Mouse (Mus musculus): Measurements from ENCODE around the gene Dok1. TPM values are rescaled to one million over a fixed set of nuclear protein-coding genes. Genes with fewer than 3 reads are reported as not detected.

Gene Dok1
- 10 to 100 TPM in 22 of 26 experiments, 1 to 10 TPM in 4; 3.0 to 75.5 (median 33.8) TPM for total RNA-seq (2018; cell fraction: chromatin; rRNA removed)
- 100 to 1,000 TPM in 5 of 26 experiments, 10 to 100 TPM in 21; 39.1 to 112 (median 71.5) TPM for total RNA-seq (2018; cell fraction: cytosol; rRNA removed)
- total RNA-seq (2018; cell fraction: nucleus; rRNA removed), result 100 to 1,000 TPM in 3 of 26 experiments, 10 to 100 TPM in 23; 15.4 to 138 (median 60.7) TPM
- polyA plus RNA-seq (2018), result 30.0 to 70.8 TPM (median 64.9 TPM) in 3 replicates

DNA sequence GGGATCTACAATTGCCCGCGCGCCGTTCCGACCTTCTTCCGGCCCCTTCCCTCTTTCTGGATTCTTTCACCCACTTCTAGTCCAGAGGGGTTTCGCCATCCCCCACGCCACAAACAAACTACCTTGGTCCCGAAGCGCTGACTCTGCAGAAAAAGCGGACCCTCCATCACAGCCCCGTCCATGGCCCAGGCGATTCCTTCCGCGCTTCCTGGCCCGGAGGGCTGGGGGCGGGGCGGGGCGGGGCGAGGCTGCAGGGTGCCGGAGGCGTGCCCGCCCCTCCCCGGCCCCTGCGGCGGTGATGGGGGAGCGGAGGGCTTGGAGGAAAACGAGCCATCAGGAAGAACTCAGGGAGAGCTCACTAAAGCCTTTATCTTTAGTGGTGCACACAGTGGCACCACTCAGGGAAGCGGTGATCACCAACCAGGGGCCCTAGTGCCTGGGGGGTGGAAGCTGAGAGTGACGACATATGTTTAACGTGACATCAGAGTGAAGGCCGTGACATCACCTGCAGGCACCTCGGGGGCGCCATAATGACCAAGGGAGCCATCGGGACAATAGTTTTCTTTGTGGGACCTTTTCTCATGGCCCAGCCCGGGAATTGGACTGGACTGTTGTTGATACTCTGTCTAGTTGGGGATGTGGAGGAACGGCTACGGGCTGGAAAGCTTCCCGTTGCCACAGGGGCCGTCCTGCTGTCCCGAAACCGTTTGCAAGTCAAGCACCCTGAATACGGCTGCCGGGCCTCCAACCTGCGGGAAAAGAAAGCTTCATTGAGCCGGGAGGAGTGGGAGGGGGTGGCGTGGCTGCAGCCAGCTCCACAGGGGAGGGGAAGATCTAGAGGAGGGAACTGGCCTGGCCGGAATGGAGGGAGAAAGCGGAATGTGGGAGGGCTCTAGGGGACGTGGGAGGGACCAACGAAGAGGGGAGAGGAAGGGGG, at the start of gene Dok1, which contains the start of gene Loxl3:
Gene Dok1 (minus strand): TSS at position 223 of the 937 bp plus-strand sequence.
Gene Loxl3 (plus strand): TSS at position 925 of the 937 bp plus-strand sequence.
- H3K27ac ChIP-seq, result peak within 1 kb of the TSS; percentile 95
- H3K36me3 ChIP-seq (ENCODE audit: inconsistent target), result peaks cover 24% of the 10 kb centered on the region; the same call in 1 of the 2 replicates
- peaks cover 25% of the 10 kb centered on the region for H3K79me2 ChIP-seq (ENCODE audit: inconsistent target)
- WGBS (ENCODE audit: missing documents), result 3% methylated on average over 44 of the region's 51 CpGs
- peak within 1 kb of the TSS; percentile 99 for H3K4me3 ChIP-seq (ENCODE audit: inconsistent target)

GRCm38 (mm10) chr6:83080210-83080609, 46.9 kb upstream of the Dok1 start:
- peaks cover 8% of the 10 kb centered on the region; the same call in 1 of the 2 replicates for H3K79me2 ChIP-seq (ENCODE audit: inconsistent target)
- H3K36me3 ChIP-seq (ENCODE audit: inconsistent target), result peaks cover 18% of the 10 kb centered on the region; the same call in 1 of the 2 replicates
- H3K27ac ChIP-seq, result no peak overlapping the region
- H3K4me3 ChIP-seq (ENCODE audit: inconsistent target), result no peak overlapping the region
- WGBS (ENCODE audit: missing documents), result 98% methylated on average over 5 of the region's 5 CpGs

- Histone ChIP-seq H3K27ac (peak overlapping the region; percentile 68), H3K79me2 (ENCODE audit: inconsistent target) (peaks cover 8% of the 10 kb centered on the region; the same call in 1 of the 2 replicates), H3K4me3 (ENCODE audit: inconsistent target) (peak overlapping the region; percentile 58), H3K36me3 (ENCODE audit: inconsistent target) (peaks cover 18% of the 10 kb centered on the region; the same call in 1 of the 2 replicates)
- under 1% methylated on average over 46 of the region's 46 CpGs for WGBS (ENCODE audit: missing documents)
Observed at GRCm38 (mm10) chr6:83078324-83078858, 45.1 kb upstream of the Dok1 start.

DNA sequence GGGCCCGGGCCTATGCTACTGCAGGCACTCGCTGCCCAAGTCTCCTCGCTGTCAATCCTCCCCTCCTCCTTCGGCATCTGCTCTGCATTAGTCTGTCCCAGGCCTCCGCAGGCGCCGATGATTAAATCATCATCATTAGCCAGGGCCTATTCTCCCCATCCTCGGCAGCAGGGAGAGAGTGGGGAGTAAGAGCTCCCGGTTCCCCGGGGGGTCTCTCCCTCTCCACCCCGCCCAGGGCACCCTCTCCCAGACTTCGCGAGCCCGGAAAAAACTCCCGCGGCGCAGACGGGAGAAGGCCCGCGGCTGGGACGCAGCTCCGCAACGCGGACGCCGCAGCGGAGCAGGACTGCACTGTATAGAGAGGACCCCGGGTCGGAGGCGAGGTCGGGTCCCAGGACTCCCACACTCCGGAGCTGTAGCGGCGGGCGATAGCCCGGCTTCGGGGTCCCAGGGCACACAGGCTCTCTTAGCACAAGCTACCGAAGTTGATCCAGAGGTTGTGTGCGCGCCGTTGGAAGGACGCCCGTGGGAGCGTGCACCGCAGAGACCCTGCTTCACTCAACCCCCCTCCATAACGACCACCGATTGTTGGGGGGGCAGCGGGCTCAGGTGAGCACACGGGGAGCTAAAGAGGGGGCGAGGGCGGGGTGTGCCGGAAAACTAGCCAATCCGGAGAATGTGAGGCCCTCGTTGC, 44.5 kb upstream of the Dok1 start, which contains the start of gene Pcgf1:
Gene Pcgf1 (plus strand): TSS at position 240 of the 694 bp plus-strand sequence.
- 2% methylated on average over 52 of the region's 54 CpGs for WGBS (ENCODE audit: missing documents)
- Histone ChIP-seq H3K27ac (peak within 1 kb of the TSS; percentile 68), H3K36me3 (ENCODE audit: inconsistent target) (peaks cover 18% of the 10 kb centered on the region; the same call in 1 of the 2 replicates), H3K79me2 (ENCODE audit: inconsistent target) (peaks cover 8% of the 10 kb centered on the region; the same call in 1 of the 2 replicates), H3K4me3 (ENCODE audit: inconsistent target) (peak within 1 kb of the TSS; percentile 58)

- H3K79me2 ChIP-seq (ENCODE audit: inconsistent target), result peaks cover 8% of the 10 kb centered on the region; the same call in 1 of the 2 replicates
- H3K36me3 ChIP-seq (ENCODE audit: inconsistent target), result 0 out of 2 replicates have a peak, but pooled peaks cover 3% of the 10 kb centered on the region
- no peak overlapping the region for H3K4me3 ChIP-seq (ENCODE audit: inconsistent target)
- WGBS (ENCODE audit: missing documents), result 26% methylated on average over 2 of the region's 2 CpGs
- no peak overlapping the region for H3K27ac ChIP-seq
Observed at GRCm38 (mm10) chr6:83074979-83075378, 41.7 kb upstream of the Dok1 start.

- no peak overlapping the region for H3K27ac ChIP-seq
- no peaks in the 10 kb centered on the region for H3K36me3 ChIP-seq (ENCODE audit: inconsistent target)
- no peak overlapping the region for H3K4me3 ChIP-seq (ENCODE audit: inconsistent target)
- 9% methylated on average over 21 of the region's 24 CpGs for WGBS (ENCODE audit: missing documents)
- H3K79me2 ChIP-seq (ENCODE audit: inconsistent target), result no peaks in the 10 kb centered on the region
Observed at GRCm38 (mm10) chr6:83071220-83071619, 37.9 kb upstream of the Dok1 start.

- 4% methylated on average over 57 of the region's 58 CpGs for WGBS (ENCODE audit: missing documents)
- no peak overlapping the region for H3K4me3 ChIP-seq (ENCODE audit: inconsistent target)
- no peaks in the 10 kb centered on the region for H3K36me3 ChIP-seq (ENCODE audit: inconsistent target)
- no peak overlapping the region for H3K27ac ChIP-seq
- no peaks in the 10 kb centered on the region for H3K79me2 ChIP-seq (ENCODE audit: inconsistent target)
Observed at GRCm38 (mm10) chr6:83070311-83071219, 37.3 kb upstream of the Dok1 start.

DNA sequence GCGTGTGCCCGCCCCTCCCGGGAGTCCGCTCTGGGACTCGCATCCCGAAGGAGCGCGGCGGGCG, 36.8 kb upstream of the Dok1 start, which contains the start of gene Tlx2:
Gene Tlx2 (minus strand): TSS at position 47 of the 64 bp plus-strand sequence.
- WGBS (ENCODE audit: missing documents), result 4% methylated on average over 10 of the region's 10 CpGs
- no peak within 1 kb of the TSS for H3K4me3 ChIP-seq (ENCODE audit: inconsistent target)
- no peaks in the 10 kb centered on the region for H3K36me3 ChIP-seq (ENCODE audit: inconsistent target)
- no peaks in the 10 kb centered on the region for H3K79me2 ChIP-seq (ENCODE audit: inconsistent target)
- H3K27ac ChIP-seq, result no peak within 1 kb of the TSS

DNA sequence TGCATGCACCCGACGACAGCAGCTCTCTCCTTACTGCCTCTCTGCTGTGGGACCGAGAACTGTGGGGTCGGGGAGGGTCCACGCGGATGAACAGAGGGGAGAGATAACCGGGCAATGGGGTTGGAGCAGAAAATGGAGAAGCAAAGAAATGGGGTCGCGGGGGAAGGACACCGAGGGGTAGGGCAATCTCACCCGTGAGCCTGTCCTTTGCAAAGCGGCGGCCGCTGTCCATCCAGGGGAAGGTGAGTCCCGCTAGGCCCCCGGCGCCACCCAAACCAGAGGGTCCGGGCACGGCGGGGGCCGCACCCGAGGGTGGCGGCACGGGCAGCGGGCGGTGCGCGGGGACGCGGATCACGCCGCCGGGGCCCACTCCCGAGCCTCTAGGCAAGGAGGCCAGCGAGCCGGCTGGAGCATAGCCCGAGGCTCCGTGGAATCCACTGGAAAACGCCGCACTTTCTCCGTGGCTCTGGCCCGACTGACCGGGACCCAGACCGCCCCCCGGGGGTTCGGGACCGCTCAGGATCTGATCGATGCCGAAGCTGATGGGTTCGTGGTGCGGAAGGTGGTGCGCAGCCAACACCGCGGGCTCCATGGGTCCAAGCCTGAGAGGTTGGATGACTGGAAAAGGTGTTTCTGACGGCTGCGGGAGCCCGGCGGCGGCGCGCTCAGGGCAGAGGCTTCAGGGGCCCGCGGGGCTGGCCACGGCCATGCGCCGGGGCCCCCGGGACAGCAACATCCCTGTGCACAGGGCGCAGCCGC, 36.4 kb upstream of the Dok1 start:
- WGBS (ENCODE audit: missing documents), result 6% methylated on average over 67 of the region's 69 CpGs
- H3K4me3 ChIP-seq (ENCODE audit: inconsistent target), result no peak overlapping the region
- no peaks in the 10 kb centered on the region for H3K79me2 ChIP-seq (ENCODE audit: inconsistent target)
- H3K36me3 ChIP-seq (ENCODE audit: inconsistent target), result no peaks in the 10 kb centered on the region
- H3K27ac ChIP-seq, result no peak overlapping the region

- no peaks in the 10 kb centered on the region for H3K79me2 ChIP-seq (ENCODE audit: inconsistent target)
- H3K36me3 ChIP-seq (ENCODE audit: inconsistent target), result no peaks in the 10 kb centered on the region
- WGBS (ENCODE audit: missing documents), result 5% methylated on average over 73 of the region's 81 CpGs
- H3K4me3 ChIP-seq (ENCODE audit: inconsistent target), result no peak overlapping the region
- no peak overlapping the region for H3K27ac ChIP-seq
Observed at GRCm38 (mm10) chr6:83068706-83069487, 35.6 kb upstream of the Dok1 start.

- 69% methylated on average over 8 of the region's 8 CpGs for WGBS (ENCODE audit: missing documents)
- Histone ChIP-seq H3K27ac (no peak overlapping the region), H3K36me3 (ENCODE audit: inconsistent target) (no peaks in the 10 kb centered on the region), H3K4me3 (ENCODE audit: inconsistent target) (no peak overlapping the region), H3K79me2 (ENCODE audit: inconsistent target) (no peaks in the 10 kb centered on the region)
Observed at GRCm38 (mm10) chr6:83068221-83068620, 35.0 kb upstream of the Dok1 start.

DNA sequence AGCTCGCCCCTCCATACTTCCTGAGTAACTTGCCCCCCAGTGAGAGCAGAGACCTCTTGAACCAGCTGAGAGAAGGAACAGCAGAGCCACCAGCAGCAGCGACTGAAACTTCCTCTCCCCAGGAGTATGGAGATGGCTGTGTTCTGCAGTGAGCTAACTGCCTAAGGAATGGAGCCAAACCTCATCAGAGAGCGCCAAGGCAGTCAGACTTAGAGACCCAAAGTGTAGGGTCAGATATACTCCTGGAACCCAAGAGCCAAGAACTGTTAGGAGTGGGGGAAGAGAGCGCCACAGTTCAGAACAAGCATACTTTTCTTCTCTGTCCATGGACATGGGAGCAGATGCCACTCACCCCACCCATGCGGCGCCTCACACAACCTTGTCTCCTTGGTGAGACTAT, 33.2 kb upstream of the Dok1 start:
- WGBS (ENCODE audit: missing documents), result 51% methylated on average over 6 of the region's 6 CpGs
- Histone ChIP-seq H3K4me3 (ENCODE audit: inconsistent target) (no peak overlapping the region), H3K27ac (no peak overlapping the region), H3K79me2 (ENCODE audit: inconsistent target) (no peaks in the 10 kb centered on the region), H3K36me3 (ENCODE audit: inconsistent target) (no peaks in the 10 kb centered on the region)
